Mouse (Mus musculus) hindbrain, postnatal 0 days (tissue): ENCODE measurements around the gene Zfp652. TPM values are rescaled to one million over a fixed set of nuclear protein-coding genes. Genes with fewer than 3 reads are reported as not detected.
"Not testable (repeated sequence)": the region's sequence is repeated elsewhere in the genome, so short reads cannot be mapped to it uniquely, and the experiment has no call there.

Experiments used
- ATAC-seq: fragments of 200-750 bp; cut with Nextera tagmentation; 2 replicates; pipeline ENCODE4 v1.8.0; 2017; ENCODE audit warnings: mild to moderate bottlenecking, moderate TSS enrichment, moderate library complexity
- DNase-seq: peaks from one replicate; pipeline ENCODE4 v3.0.0-alpha.2; 2015; ENCODE audit warnings: low spot score
- H3K27ac ChIP-seq: fragments of 300-500 bp; sonication (generic); 2 replicates; pipeline ENCODE4 v1.5.1; 2014; ENCODE audit warnings: mild to moderate bottlenecking
- H3K27me3 ChIP-seq: fragments of 300-500 bp; sonication (generic); 2 replicates; pipeline ENCODE4 v1.6.1; 2014; ENCODE audit warnings: low read length, mixed read lengths; ENCODE audit not compliant: insufficient read depth
- H3K36me3 ChIP-seq: fragments of 300-500 bp; sonication (generic); 2 replicates; pipeline ENCODE4 v1.6.1; 2014; ENCODE audit warnings: low read length, mixed read lengths; ENCODE audit not compliant: insufficient read depth
- H3K4me1 ChIP-seq: fragments of 300-500 bp; sonication (generic); 2 replicates; pipeline ENCODE4 v1.6.1; 2014; ENCODE audit warnings: antibody characterized with exemption, low read length, mixed read lengths; ENCODE audit not compliant: insufficient read depth
- H3K4me2 ChIP-seq: fragments of 300-500 bp; sonication (generic); 2 replicates; pipeline ENCODE4 v1.6.1; 2014; ENCODE audit warnings: low read depth, mild to moderate bottlenecking, low read length, moderate library complexity, mixed read lengths
- H3K4me3 ChIP-seq: fragments of 300-500 bp; sonication (generic); 2 replicates; pipeline ENCODE4 v1.5.1; 2014; ENCODE audit warnings: low read length
- H3K9ac ChIP-seq: fragments of 300-500 bp; sonication (generic); replicated peaks from 2 replicates; pipeline ENCODE4 v1.6.1; 2014; ENCODE audit warnings: mild to moderate bottlenecking, low read length, moderate library complexity, mixed read lengths
- H3K9me3 ChIP-seq: fragments of 300-500 bp; sonication (generic); 2 replicates; pipeline ENCODE4 v1.6.1; 2016; ENCODE audit warnings: low read length, mixed read lengths
- CTCF ChIP-seq: IDR thresholded peaks from 2 replicates; pipeline ENCODE4 v1.5.1; 2016; ENCODE audit warnings: antibody characterized with exemption, control low read depth, low read depth
- WGBS: fragments of 180-500 bp; shearing (Covaris S2); extraction: QIAGEN DNeasy Blood & Tissue Kit; methylation state at CpG from one replicate; pipeline ENCODE4 v1.1.7; 2014; 5-methylcytosine and 5-hydroxymethylcytosine counted together
- polyA plus RNA-seq: library from polyadenylated mRNA; unstranded; fragments of >200 nt; fragmentation: Nextera tagmentation; extraction: Ambion mirVana; gene quantifications from 2 replicates; pipeline ENCODE4 v1.2.1, GENCODE M21; 2015
- total RNA-seq: library from RNA; depleted of rRNA; stranded (reverse); fragments of >200 nt; gene quantifications from 2 replicates; pipeline ENCODE4 v1.2.3, GENCODE M21; 2014; rRNA removed

The Zfp652 gene
- total RNA-seq (23.0 and 28.8 TPM in 2 replicates), polyA plus RNA-seq (14.7 and 15.2 TPM in 2 replicates)

DNA sequence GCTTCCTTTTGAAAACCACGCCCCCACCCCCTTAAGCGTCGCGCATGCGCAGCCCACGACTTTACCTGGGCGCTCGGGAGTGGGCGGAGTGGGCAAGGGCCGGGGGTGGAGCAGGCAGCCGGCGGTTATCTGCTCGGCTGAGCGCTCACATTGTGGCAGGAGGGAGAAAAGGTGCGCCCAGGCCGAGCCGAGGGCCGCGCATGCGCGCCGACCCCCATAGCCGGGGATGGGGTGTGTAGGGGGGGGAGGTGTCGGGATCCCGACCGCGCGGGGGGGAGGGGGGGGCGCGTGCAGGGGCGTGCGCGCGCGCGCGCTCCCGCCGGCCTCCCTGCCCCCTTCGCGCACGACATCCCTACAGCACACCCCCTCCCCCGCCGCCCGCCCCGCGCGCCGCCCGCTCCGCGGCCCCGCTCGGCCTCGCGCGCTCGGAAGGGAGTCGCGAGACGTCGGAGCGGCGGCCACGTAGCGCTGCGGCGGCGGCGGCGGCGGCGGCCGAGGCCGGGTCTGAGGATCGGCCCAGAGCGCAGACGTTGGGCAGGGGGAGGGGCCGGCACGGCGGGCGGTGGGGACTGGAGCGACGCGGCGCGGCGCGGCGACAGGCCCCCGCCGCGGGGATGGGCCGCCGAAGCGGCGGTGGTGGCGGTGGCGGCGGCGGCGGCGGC is at the start of gene Zfp652:
Gene Zfp652, plus strand, starts transcription at position 111 of the 662 bp plus-strand sequence.
- under 1% methylated on average over 26 of the region's 103 CpGs for WGBS
- H3K9ac ChIP-seq, result peak within 1 kb of the TSS; percentile 98
- peaks cover 20% of the 10 kb centered on the region for H3K4me1 ChIP-seq
- peak; percentile 94 for DNase-seq
- peak within 1 kb of the TSS; percentile 92 for H3K4me3 ChIP-seq
- ATAC-seq, result peak; percentile 94
- no peaks in the 10 kb centered on the region for H3K36me3 ChIP-seq
- peak within 1 kb of the TSS; percentile 98 for H3K27ac ChIP-seq
- peak within 1 kb of the TSS; percentile 93 for H3K4me2 ChIP-seq
- no peaks in the 10 kb centered on the region for H3K27me3 ChIP-seq
- H3K9me3 ChIP-seq, result no peaks in the 10 kb centered on the region
- no peak for TF ChIP-seq CTCF

DNA sequence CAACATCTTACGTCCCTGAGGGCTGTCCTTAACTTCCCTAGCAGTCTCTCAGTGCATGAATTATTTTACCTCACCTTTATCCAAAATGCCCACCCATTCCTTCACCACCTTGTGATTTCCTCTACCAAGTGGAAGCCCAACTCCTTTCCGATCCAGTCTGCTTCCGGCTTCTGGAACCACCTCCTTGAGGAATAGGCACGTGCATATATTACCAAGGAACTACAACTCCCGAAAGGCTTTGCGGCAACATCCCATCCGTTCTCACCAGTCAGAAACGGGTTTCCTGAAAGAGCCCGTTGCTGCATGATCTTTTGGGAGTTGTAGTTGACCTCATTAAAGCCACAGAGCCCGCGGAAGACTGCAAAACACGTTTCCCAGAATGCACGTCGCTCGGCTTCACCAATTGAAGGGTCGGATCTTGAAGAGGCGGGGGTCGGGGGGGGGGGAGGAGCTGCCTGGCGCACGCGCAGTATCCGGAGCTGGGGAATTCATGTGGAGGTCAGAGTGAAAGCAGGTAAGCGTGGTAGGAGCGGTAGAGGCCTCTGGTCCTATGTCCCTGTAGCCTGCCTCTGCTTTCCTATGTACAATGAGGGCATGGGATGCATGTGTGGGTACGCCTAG is 45.8 kb upstream of the Zfp652 start, which contains the start of gene Phb:
Gene Phb, plus strand, starts transcription at position 429 of the 621 bp plus-strand sequence.
- 2% methylated on average over 25 of the region's 25 CpGs for WGBS
- DNase-seq (peak; percentile 99), ATAC-seq (peak; percentile 99)
- Histone ChIP-seq H3K27me3 (no peaks in the 10 kb centered on the region), H3K4me1 (peaks cover 6% of the 10 kb centered on the region; the same call in 1 of the 2 replicates), H3K4me3 (peak within 1 kb of the TSS; percentile 79), H3K9ac (peak within 1 kb of the TSS; percentile 62), H3K36me3 (peaks cover 20% of the 10 kb centered on the region), H3K4me2 (peak within 1 kb of the TSS; percentile 94), H3K27ac (peak within 1 kb of the TSS; percentile 45; the same call in 1 of the 2 replicates), H3K9me3 (no peaks in the 10 kb centered on the region)
- TF ChIP-seq CTCF, result no peak; the same call in 1 of the 2 replicates

DNA sequence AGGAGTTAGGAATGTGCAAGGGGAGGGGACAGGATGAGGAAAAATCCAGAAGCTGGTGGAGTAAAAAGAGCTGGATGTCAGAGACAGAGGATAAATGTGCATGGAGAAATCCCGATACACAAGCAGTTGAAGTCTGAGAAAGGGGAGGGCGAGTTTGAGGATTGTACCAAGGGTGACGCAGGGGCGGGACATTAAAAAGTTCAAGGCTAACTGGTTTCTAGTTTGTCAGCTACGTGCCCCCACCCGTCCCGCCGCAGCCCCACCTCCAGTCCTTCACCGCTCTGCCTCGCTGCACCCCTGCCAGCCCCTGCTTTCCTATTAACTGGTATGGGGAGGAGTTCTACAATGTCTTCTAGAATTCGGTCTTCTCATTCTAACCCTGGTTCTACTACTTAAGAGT is 45.3 kb upstream of the Zfp652 start:
- Histone ChIP-seq H3K27ac (peak overlapping the region; percentile 45; the same call in 1 of the 2 replicates), H3K27me3 (no peaks in the 10 kb centered on the region), H3K4me3 (peak overlapping the region; percentile 79), H3K9ac (peak overlapping the region; percentile 62), H3K4me2 (peak overlapping the region; percentile 94), H3K9me3 (no peaks in the 10 kb centered on the region), H3K4me1 (peaks cover 6% of the 10 kb centered on the region; the same call in 1 of the 2 replicates), H3K36me3 (peaks cover 25% of the 10 kb centered on the region)
- TF ChIP-seq CTCF, result no peak
- ATAC-seq, result peak; percentile 1; the same call in 1 of the 2 replicates
- DNase-seq, result no peak
- WGBS, result 1% methylated on average over 11 of the region's 11 CpGs

DNA sequence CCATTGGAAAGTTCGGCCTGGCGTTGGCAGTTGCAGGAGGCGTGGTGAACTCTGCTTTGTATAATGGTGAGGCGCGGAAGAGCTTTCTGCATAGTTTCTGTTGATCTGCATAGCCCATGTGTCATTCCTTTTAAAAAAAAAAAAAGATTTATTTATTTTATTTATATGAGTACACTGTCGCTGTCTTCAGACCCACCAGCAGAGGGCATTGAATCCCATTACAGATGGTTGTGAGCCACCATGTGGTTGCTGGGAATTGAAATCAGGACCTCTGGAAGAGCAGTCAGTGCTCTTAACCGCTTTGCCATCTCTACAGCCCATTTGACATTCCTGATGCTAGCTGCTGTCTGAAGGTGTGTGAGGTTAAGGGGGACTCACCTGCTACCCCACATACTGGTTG is 44.4 kb upstream of the Zfp652 start:
- not testable (repeated sequence) for H3K4me3 ChIP-seq, H3K4me2 ChIP-seq, H3K27me3 ChIP-seq, DNase-seq, ATAC-seq, H3K4me1 ChIP-seq, H3K9me3 ChIP-seq, H3K9ac ChIP-seq, H3K27ac ChIP-seq
- peak; percentile 41 for TF ChIP-seq CTCF
- peaks cover 31% of the 10 kb centered on the region for H3K36me3 ChIP-seq
- whole genome bisulfite sequencing, result 91% methylated on average over 7 of the region's 7 CpGs

DNA sequence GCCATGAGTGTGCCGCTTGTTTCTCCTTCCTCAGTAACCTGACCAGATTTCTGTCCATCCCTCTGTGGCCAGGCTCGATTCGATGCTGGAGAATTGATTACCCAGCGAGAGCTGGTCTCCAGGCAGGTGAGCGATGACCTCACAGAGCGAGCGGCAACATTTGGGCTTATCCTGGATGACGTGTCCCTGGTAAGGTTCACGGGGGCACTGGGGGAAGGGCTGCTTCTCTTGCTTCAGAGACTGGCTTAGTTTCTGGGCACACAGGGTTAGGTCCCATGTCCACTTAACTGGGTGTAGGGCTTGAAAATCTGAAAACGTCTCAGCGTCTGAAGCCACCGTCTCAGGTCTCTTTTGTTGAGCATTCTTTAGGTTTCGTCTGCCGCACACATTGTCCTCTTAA is 37.0 kb upstream of the Zfp652 start:
- no peak for ATAC-seq
- H3K36me3 ChIP-seq, result peaks cover 63% of the 10 kb centered on the region
- 92% methylated on average over 14 of the region's 14 CpGs for WGBS

DNA sequence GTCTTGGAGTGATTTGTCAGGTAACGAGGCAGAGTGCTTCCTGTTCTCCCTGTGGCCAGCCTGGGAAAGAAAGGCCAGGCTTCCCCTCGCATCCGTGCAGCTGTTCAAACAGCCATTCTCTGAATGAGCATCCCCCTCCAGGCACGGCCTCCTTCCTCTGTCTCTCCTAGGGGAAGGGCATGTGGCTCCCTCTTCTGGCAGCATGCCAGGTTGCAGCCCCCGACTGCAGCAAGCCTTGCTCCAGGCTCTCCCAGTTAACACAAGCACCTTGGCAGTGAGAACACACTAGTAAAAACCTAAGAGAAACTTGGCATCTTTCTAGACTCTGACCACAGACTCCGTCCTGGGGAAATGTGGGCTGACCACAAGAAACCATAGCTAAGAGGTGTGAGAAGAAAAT is 36.2 kb upstream of the Zfp652 start:
- Histone ChIP-seq H3K27me3 (no peaks in the 10 kb centered on the region), H3K4me2 (no peak overlapping the region), H3K27ac (no peak overlapping the region), H3K36me3 (peaks cover 61% of the 10 kb centered on the region), H3K9ac (no peak overlapping the region), H3K4me1 (no peaks in the 10 kb centered on the region), H3K9me3 (no peaks in the 10 kb centered on the region), H3K4me3 (no peak overlapping the region)
- DNase-seq (peak; percentile 86), ATAC-seq (no peak)
- TF ChIP-seq CTCF, result peak; percentile 79
- 13% methylated on average over 6 of the region's 6 CpGs for WGBS

More for the DNA sequence above, 37.0 kb upstream of the Zfp652 start:
- Histone ChIP-seq H3K4me3 (no peak overlapping the region), H3K9me3 (no peaks in the 10 kb centered on the region), H3K4me2 (no peak overlapping the region), H3K27ac (no peak overlapping the region), H3K9ac (no peak overlapping the region), H3K27me3 (no peaks in the 10 kb centered on the region), H3K4me1 (no peaks in the 10 kb centered on the region)
- no peak for DNase-seq
- TF ChIP-seq CTCF, result no peak
